Mouse (Mus musculus) cerebellum, adult 2 months (tissue): ENCODE data around the gene Usp19.

ENCODE experiments used
- CTCF ChIP-seq: fragments of 200-500 bp; IDR thresholded peaks from 2 replicates; pipeline ENCODE4 v1.5.1; 2011; ENCODE audit warnings: low read depth, mild to moderate bottlenecking, control low read depth, low read length, moderate library complexity, borderline replicate concordance; ENCODE audit not compliant: insufficient read depth
- POLR2A ChIP-seq: fragments of 200-500 bp; IDR thresholded peaks from 2 replicates; pipeline ENCODE4 v1.6.1; 2011; ENCODE audit warnings: low read length, control low read depth, borderline replicate concordance; ENCODE audit not compliant: insufficient read depth

- TF ChIP-seq POLR2A (no peak), CTCF (no peak)
These were observed 16.5 kb downstream of the Usp19 start for GRCm38 (mm10) chr9:108506901-108507300.
